Mouse (Mus musculus): ENCODE measurements around the gene Pak1. TPM values are rescaled to one million over a fixed set of nuclear protein-coding genes. Genes with fewer than 3 reads are reported as not detected.
"Not testable (repeated sequence)": the region's sequence is repeated elsewhere in the genome, so short reads cannot be mapped to it uniquely, and the experiment has no call there.

Pak1 gene
- polyA plus RNA-seq, 1 experiment from 2014 or later: 17.2 TPM

DNA sequence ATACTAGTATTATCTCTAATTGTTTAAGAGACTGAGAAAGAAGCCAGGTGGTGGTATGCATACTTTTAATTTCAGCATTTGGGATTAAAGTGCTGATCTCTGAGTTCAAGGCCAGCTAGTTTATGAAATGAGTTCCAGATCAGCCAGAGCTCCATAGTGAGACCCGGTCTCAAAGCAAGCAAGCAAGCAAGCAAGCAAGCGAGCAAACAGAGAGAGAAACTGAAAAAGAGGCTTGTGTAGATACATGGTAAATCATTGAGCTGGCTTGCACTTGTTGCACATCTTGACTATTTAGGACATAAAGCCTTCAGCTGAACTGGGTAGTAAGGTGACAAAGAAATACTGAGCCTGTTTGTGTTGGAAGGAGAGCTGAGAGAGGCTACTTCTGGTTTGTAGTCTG is 44.6 kb downstream of the Pak1 start:
- H3K4me2 ChIP-seq: no peak overlapping the region

GRCm38 (mm10) chr7:97838574-97838973 is 50.2 kb downstream of the Pak1 start:
- Histone ChIP-seq H3K36me3 (no peaks in the 10 kb centered on the region), H3K9me3 (replicated peaks) (no peaks in the 10 kb centered on the region), H3K27ac (no peak overlapping the region), H3K4me3 (replicated peaks) (no peak overlapping the region), H3K9ac (no peak overlapping the region), H3K4me1 (peaks cover 11% of the 10 kb centered on the region), H3K27me3 (no peaks in the 10 kb centered on the region), H3K4me2 (no peak overlapping the region)
- ATAC-seq (replicated peaks; ENCODE audit: low FRiP score): no peak

More for the DNA sequence above, 44.6 kb downstream of the Pak1 start:
- H3K4me1 ChIP-seq: 0 out of 2 replicates have a peak, but pooled peaks cover 5% of the 10 kb centered on the region
- WGBS: 73% methylated on average over 2 of the region's 2 CpGs
- H3K27ac ChIP-seq: no peak overlapping the region
- ATAC-seq (replicated peaks; ENCODE audit: low FRiP score): no peak
- no peaks in the 10 kb centered on the region for H3K27me3 ChIP-seq
- no peak overlapping the region for H3K4me3 ChIP-seq (replicated peaks)
- H3K9me3 ChIP-seq (replicated peaks): no peaks in the 10 kb centered on the region
- no peak overlapping the region for H3K9ac ChIP-seq
- no peaks in the 10 kb centered on the region for H3K36me3 ChIP-seq

DNA sequence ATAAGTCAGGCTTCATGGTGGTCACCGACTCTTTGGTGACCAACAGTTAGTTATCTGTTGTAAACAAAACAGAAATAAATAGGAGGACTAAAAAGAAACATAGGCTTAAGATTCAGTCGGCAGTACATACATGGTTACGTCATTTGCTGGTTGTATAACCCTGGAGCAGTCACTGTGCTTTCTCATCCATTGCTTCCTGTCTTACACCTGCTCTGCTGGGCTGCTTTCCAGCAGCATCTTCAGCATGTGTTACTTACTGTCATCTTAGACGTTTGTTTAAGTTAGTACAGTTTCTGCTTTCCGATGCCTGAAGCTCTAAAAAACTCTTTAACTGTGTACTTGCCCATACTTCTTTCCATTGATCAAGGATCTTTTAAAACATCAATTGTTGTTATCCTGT is 53.0 kb downstream of the Pak1 start:
- Histone ChIP-seq H3K4me2 (no peak overlapping the region), H3K9ac (no peak overlapping the region), H3K36me3 (no peaks in the 10 kb centered on the region), H3K4me3 (replicated peaks) (no peak overlapping the region), H3K27ac (no peak overlapping the region), H3K4me1 (peaks cover 11% of the 10 kb centered on the region), H3K27me3 (no peaks in the 10 kb centered on the region), H3K9me3 (replicated peaks) (no peaks in the 10 kb centered on the region)
- ATAC-seq (replicated peaks; ENCODE audit: low FRiP score): no peak
- 75% methylated on average over 5 of the region's 5 CpGs for WGBS

- Histone ChIP-seq H3K9me3 (replicated peaks) (no peaks in the 10 kb centered on the region), H3K27ac (no peak overlapping the region), H3K27me3 (no peaks in the 10 kb centered on the region), H3K4me2 (peak overlapping the region; percentile 76), H3K4me1 (peaks cover 11% of the 10 kb centered on the region), H3K4me3 (replicated peaks) (peak overlapping the region; percentile 48), H3K36me3 (no peaks in the 10 kb centered on the region), H3K9ac (no peak overlapping the region)
- WGBS: 67% methylated on average over 2 of the region's 2 CpGs
- ATAC-seq (replicated peaks; ENCODE audit: low FRiP score): no peak; the same call in 1 of the 2 replicates
Measured at GRCm38 (mm10) chr7:97842332-97842731, 54.0 kb downstream of the Pak1 start.

- Histone ChIP-seq H3K27me3 (no peaks in the 10 kb centered on the region), H3K36me3 (no peaks in the 10 kb centered on the region), H3K9me3 (replicated peaks) (no peaks in the 10 kb centered on the region), H3K27ac (peak overlapping the region; percentile 60; the same call in 1 of the 2 replicates), H3K4me2 (peak overlapping the region; percentile 76), H3K9ac (peak overlapping the region; percentile 54), H3K4me1 (peaks cover 11% of the 10 kb centered on the region), H3K4me3 (replicated peaks) (peak overlapping the region; percentile 48)
- ATAC-seq (replicated peaks; ENCODE audit: low FRiP score): peak; percentile 97
- WGBS: 5% methylated on average over 20 of the region's 22 CpGs
Measured at GRCm38 (mm10) chr7:97842806-97843570, 54.6 kb downstream of the Pak1 start.

GRCm38 (mm10) chr7:97844419-97844818 is 56.1 kb downstream of the Pak1 start:
- Histone ChIP-seq H3K27me3 (no peaks in the 10 kb centered on the region), H3K9me3 (replicated peaks) (no peaks in the 10 kb centered on the region), H3K4me2 (no peak overlapping the region), H3K36me3 (no peaks in the 10 kb centered on the region), H3K4me1 (peaks cover 11% of the 10 kb centered on the region), H3K9ac (no peak overlapping the region), H3K4me3 (replicated peaks) (no peak overlapping the region), H3K27ac (no peak overlapping the region)
- ATAC-seq (replicated peaks; ENCODE audit: low FRiP score): no peak
- 72% methylated on average over 3 of the region's 3 CpGs for WGBS

DNA sequence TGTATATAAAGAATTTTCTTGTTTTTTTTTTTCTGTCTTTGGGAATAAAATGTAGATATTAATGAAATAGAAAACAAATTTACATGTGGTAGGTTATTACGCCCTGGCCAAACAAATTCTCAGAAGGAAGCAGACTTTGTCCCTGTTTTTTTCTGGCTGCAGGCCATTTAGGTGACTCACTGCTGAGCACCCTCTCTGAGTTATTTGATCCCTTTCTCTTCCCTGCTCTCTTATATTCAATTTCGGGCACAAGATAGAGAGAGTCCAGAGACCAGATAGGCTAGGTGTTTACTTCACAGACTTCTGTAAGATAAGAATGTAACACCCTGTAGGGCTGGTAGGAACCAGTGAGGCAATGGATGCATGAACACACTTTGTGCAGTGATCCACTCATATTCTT is 57.2 kb downstream of the Pak1 start:
- peaks cover 11% of the 10 kb centered on the region for H3K4me1 ChIP-seq
- ATAC-seq (replicated peaks; ENCODE audit: low FRiP score): no peak
- no peaks in the 10 kb centered on the region for H3K27me3 ChIP-seq
- no peak overlapping the region for H3K4me3 ChIP-seq (replicated peaks)
- H3K4me2 ChIP-seq: no peak overlapping the region
- no peak overlapping the region for H3K9ac ChIP-seq
- H3K9me3 ChIP-seq (replicated peaks): no peaks in the 10 kb centered on the region
- no peak overlapping the region for H3K27ac ChIP-seq
- 61% methylated on average over 2 of the region's 2 CpGs for WGBS
- no peaks in the 10 kb centered on the region for H3K36me3 ChIP-seq

- H3K4me2 ChIP-seq: no peak overlapping the region
- H3K27ac ChIP-seq: no peak overlapping the region
- no peaks in the 10 kb centered on the region for H3K9me3 ChIP-seq (replicated peaks)
- H3K27me3 ChIP-seq: no peaks in the 10 kb centered on the region
- ATAC-seq (replicated peaks; ENCODE audit: low FRiP score): no peak
- H3K4me1 ChIP-seq: peaks cover 11% of the 10 kb centered on the region
- no peak overlapping the region for H3K4me3 ChIP-seq (replicated peaks)
- H3K9ac ChIP-seq: no peak overlapping the region
- H3K36me3 ChIP-seq: no peaks in the 10 kb centered on the region
Measured at GRCm38 (mm10) chr7:97846539-97846938, 58.2 kb downstream of the Pak1 start.

DNA sequence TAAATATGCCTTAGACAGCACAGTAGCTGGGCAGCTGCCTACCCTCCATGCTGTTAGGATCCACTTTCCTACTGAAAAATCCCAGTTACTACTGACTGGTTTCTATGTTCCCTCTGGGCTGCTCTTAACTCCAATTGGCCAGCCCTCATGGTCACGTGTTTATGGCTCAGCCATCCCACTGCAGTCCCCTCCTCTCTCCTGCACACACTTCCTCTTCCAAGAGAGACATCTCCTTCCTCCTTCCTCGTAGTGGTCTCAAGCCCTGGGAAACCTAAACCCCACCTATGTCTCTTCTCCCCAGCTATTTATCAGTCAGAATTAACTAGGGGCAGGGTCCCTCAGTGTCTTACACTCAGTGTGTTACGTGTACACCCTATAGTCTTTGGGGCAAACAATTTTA is 61.2 kb downstream of the Pak1 start:
- H3K36me3 ChIP-seq; H3K4me1 ChIP-seq; H3K4me3 ChIP-seq (replicated peaks); ATAC-seq (replicated peaks; ENCODE audit: low FRiP score); H3K9ac ChIP-seq; H3K9me3 ChIP-seq (replicated peaks); H3K4me2 ChIP-seq; H3K27me3 ChIP-seq; H3K27ac ChIP-seq: not testable (repeated sequence)
- WGBS: 79% methylated on average over 3 of the region's 3 CpGs

DNA sequence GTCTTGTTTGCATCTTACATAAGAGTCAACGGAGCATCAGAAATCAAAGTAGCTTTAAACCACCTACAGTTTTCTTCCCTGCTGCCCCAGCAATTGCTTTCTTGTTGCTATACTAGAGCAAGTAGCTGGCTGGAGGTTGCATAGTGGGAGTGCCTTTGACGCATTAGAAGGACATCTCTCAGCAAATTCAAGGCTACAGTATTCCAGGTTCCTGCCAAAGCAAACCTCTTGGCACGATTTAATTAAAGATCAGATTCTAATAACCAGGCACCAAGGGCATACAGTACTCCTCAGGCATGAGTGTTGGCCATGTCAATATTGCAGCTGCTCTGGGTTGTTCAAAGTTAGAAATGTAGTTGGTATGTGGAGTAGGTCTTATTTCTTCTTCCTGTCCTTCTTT is 62.0 kb downstream of the Pak1 start:
- no peak for ATAC-seq (replicated peaks; ENCODE audit: low FRiP score)
- H3K4me1 ChIP-seq: no peaks in the 10 kb centered on the region
- no peaks in the 10 kb centered on the region for H3K36me3 ChIP-seq
- no peak overlapping the region for H3K4me3 ChIP-seq (replicated peaks)
- no peaks in the 10 kb centered on the region for H3K9me3 ChIP-seq (replicated peaks)
- no peaks in the 10 kb centered on the region for H3K27me3 ChIP-seq
- H3K9ac ChIP-seq: no peak overlapping the region
- no peak overlapping the region for H3K4me2 ChIP-seq
- WGBS: 82% methylated on average over 3 of the region's 3 CpGs
- no peak overlapping the region for H3K27ac ChIP-seq

- no peaks in the 10 kb centered on the region for H3K27me3 ChIP-seq
- H3K4me3 ChIP-seq (replicated peaks): no peak overlapping the region
- H3K9me3 ChIP-seq (replicated peaks): no peaks in the 10 kb centered on the region
- no peak overlapping the region for H3K9ac ChIP-seq
- H3K27ac ChIP-seq: no peak overlapping the region
- WGBS: 86% methylated on average over 3 of the region's 3 CpGs
- H3K4me2 ChIP-seq: no peak overlapping the region
- ATAC-seq (replicated peaks; ENCODE audit: low FRiP score): no peak
- no peaks in the 10 kb centered on the region for H3K36me3 ChIP-seq
- H3K4me1 ChIP-seq: no peaks in the 10 kb centered on the region
Measured at GRCm38 (mm10) chr7:97863512-97863911, 75.2 kb downstream of the Pak1 start.

DNA sequence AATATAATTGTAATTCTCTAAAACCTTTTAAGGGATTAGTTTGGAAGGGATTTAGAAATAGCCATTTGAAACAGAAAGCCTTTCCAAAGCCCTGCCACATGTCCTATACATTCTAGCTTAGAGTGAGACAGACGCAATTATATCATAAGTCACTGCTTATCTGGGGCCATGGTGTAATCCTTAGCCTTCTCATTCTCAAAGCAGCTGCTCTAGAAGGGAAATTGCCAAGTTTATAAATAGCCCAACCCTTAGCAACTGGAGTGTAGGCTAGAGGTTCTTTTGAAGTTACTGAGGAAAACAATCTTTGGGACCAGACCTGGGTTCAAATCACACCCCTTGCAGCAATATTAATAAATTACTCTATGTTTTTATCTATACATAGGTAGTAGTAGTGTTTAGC is 76.2 kb downstream of the Pak1 start:
- no peak overlapping the region for H3K9ac ChIP-seq
- no peak overlapping the region for H3K27ac ChIP-seq
- H3K4me2 ChIP-seq: no peak overlapping the region
- H3K36me3 ChIP-seq: no peaks in the 10 kb centered on the region
- H3K4me1 ChIP-seq: no peaks in the 10 kb centered on the region
- H3K9me3 ChIP-seq (replicated peaks): no peaks in the 10 kb centered on the region
- no peaks in the 10 kb centered on the region for H3K27me3 ChIP-seq
- no peak for ATAC-seq (replicated peaks; ENCODE audit: low FRiP score)
- 87% methylated on average over 1 of the region's 1 CpGs for WGBS
- H3K4me3 ChIP-seq (replicated peaks): no peak overlapping the region

GRCm38 (mm10) chr7:97867866-97868265 is 79.5 kb downstream of the Pak1 start:
- Histone ChIP-seq H3K27ac (no peak overlapping the region), H3K4me1 (no peaks in the 10 kb centered on the region), H3K9ac (no peak overlapping the region), H3K27me3 (no peaks in the 10 kb centered on the region), H3K36me3 (no peaks in the 10 kb centered on the region), H3K4me2 (no peak overlapping the region), H3K4me3 (replicated peaks) (no peak overlapping the region), H3K9me3 (replicated peaks) (no peaks in the 10 kb centered on the region)
- ATAC-seq (replicated peaks; ENCODE audit: low FRiP score): no peak
- 88% methylated on average over 5 of the region's 5 CpGs for WGBS

All from kidney, embryonic 15.5 days (tissue).